Comparison of ENCODE assay signal across 33 mouse cellular contexts in genomic region chr6:141596081-141596480, GRCm38 (mm10). TPM values are rescaled to one million over a fixed set of nuclear protein-coding genes. Genes with fewer than 3 reads are reported as not detected.
"Had no signal": no experiment of that assay in that cellular context is flagged by ENCODE, and none has a peak within 500 bp of the region (broad histone marks: within the 10 kb centered on the region; RNA-seq: fewer than 3 reads in every experiment).

No protein-coding gene starts in this region.

- ATAC-seq: forebrain, embryonic 13.5 days; forebrain, embryonic 14.5 days; forebrain, embryonic 15.5 days; forebrain, embryonic 16.5 days; forebrain, postnatal 0 days had no signal

- DNase-seq: cerebellum, adult 9-11 months; cerebellum, postnatal 10 days; cerebellum, postnatal 14 days; cerebellum, postnatal 25 days; cerebellum, postnatal 36 days; embryo, embryonic 11 days; forebrain, postnatal 0 days; gastrocnemius, adult 2 months; gastrocnemius, postnatal 10 days; gastrocnemius, postnatal 14 days; gastrocnemius, postnatal 25 days; gastrocnemius, postnatal 36 days; heart, adult 18-20 months; heart, adult 2 months had no signal

- H3K4me3 ChIP-seq: embryonic facial prominence, embryonic 10.5 days; embryonic facial prominence, embryonic 12.5 days; embryonic facial prominence, embryonic 13.5 days; embryonic facial prominence, embryonic 15.5 days; erythroblast, embryonic 14.5 days; forebrain, embryonic 10.5 days; forebrain, embryonic 12.5 days; forebrain, embryonic 13.5 days; forebrain, embryonic 15.5 days; gastrocnemius, adult 2 months; heart, adult 2 months; heart, embryonic 10.5 days had no signal

- H3K4me2 ChIP-seq: embryonic facial prominence, embryonic 12.5 days; embryonic facial prominence, embryonic 13.5 days; embryonic facial prominence, embryonic 15.5 days; forebrain, embryonic 12.5 days; forebrain, embryonic 13.5 days; forebrain, embryonic 15.5 days had no signal

- H3K4me1 ChIP-seq: embryonic facial prominence, embryonic 10.5 days; embryonic facial prominence, embryonic 12.5 days; embryonic facial prominence, embryonic 13.5 days; embryonic facial prominence, embryonic 15.5 days; forebrain, embryonic 10.5 days; forebrain, embryonic 12.5 days; forebrain, embryonic 13.5 days; forebrain, embryonic 15.5 days; heart, embryonic 10.5 days had no signal

- H3K9ac ChIP-seq: embryonic facial prominence, embryonic 12.5 days; embryonic facial prominence, embryonic 13.5 days; embryonic facial prominence, embryonic 15.5 days; forebrain, embryonic 12.5 days; forebrain, embryonic 13.5 days; forebrain, embryonic 15.5 days; forebrain, postnatal 0 days had no signal

- H3K9me3 ChIP-seq: embryonic facial prominence, embryonic 15.5 days; forebrain, embryonic 15.5 days had no signal

- H3K36me3 ChIP-seq: embryonic facial prominence, embryonic 10.5 days; embryonic facial prominence, embryonic 12.5 days; embryonic facial prominence, embryonic 15.5 days; forebrain, embryonic 10.5 days; forebrain, embryonic 12.5 days; forebrain, embryonic 15.5 days; heart, embryonic 10.5 days had no signal

- H3K27me3 ChIP-seq: embryonic facial prominence, embryonic 12.5 days; embryonic facial prominence, embryonic 13.5 days; embryonic facial prominence, embryonic 15.5 days; forebrain, embryonic 12.5 days; forebrain, embryonic 13.5 days; forebrain, embryonic 15.5 days had no signal

- H3K27ac ChIP-seq: embryonic facial prominence, embryonic 10.5 days; embryonic facial prominence, embryonic 12.5 days; embryonic facial prominence, embryonic 13.5 days; embryonic facial prominence, embryonic 15.5 days; forebrain, embryonic 10.5 days; forebrain, embryonic 12.5 days; forebrain, embryonic 13.5 days; forebrain, embryonic 15.5 days; gastrocnemius, adult 2 months; heart, adult 2 months; heart, embryonic 10.5 days had no signal

RNA-seq across cellular contexts. Expression of gene Slco1b2, which starts 33.2 kb away (rescaled TPM):
- total RNA-seq: common myeloid progenitor, adult 5-6 weeks; gastrocnemius, adult 2 months; gastrocnemius, postnatal 10 days; gastrocnemius, postnatal 14 days; gastrocnemius, postnatal 25 days; gastrocnemius, postnatal 36 days; granulocyte monocyte progenitor cell, adult 5-6 weeks; heart, adult 18-20 months; heart, adult 2 months; heart, adult 8-10 months had no signal
- polyA plus RNA-seq: embryonic facial prominence, embryonic 10.5 days; embryonic facial prominence, embryonic 11.5 days; embryonic facial prominence, embryonic 12.5 days; embryonic facial prominence, embryonic 13.5 days; embryonic facial prominence, embryonic 14.5 days; embryonic facial prominence, embryonic 15.5 days; erythroblast, embryonic 14.5 days; forebrain, embryonic 10.5 days; forebrain, embryonic 11.5 days; forebrain, embryonic 12.5 days; forebrain, embryonic 13.5 days; forebrain, embryonic 14.5 days; forebrain, embryonic 15.5 days; forebrain, embryonic 16.5 days; forebrain, postnatal 0 days; gonadal fat pad, adult 2 months; heart, adult 2 months; heart, embryonic 10.5 days had no signal
